Mouse (Mus musculus): ENCODE results near the gene Mindy1.

The Mindy1 gene

DNA sequence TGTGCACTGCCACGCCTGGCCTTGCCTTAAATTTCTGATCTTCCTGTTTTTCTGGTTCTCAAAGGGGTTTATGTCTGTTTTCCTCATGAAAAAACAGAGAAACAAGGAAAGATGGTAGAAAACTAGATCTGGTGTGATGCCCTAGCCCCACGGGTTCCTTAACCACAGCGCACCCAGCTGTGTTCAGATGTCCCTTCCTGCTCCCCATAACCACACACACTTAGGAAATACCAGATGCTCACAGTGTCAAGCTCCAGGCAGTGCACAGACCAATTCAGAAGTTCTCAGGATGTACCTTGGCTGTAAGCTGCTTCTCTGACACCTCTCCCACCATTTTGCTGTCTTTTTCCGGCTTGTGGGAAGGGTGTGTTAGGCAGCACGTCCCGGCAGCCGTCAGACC, 13.2 kb downstream of the Mindy1 start:
- DNase-seq (ENCODE audit: low spot score in 2 of 2), result no peak

DNA sequence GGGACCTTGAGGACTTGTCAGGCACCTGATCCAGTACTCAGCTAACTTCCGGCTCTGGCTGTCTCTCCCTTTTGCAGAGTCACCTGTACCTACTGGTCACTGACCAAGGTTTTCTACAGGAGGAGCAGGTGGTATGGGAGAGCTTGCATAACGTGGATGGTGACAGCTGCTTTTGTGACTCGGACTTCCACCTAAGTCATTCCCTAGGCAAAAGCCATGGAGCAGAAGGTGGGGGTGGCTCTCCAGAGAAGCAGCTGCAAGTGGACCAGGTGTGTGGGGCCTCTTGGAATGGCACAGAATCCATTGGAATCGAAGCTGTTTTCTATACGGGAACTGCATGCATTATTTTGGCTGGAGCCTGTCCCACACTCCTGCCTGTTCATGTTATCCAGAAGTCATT, 13.6 kb downstream of the Mindy1 start:
- no peak for DNase-seq (ENCODE audit: low spot score in 2 of 2)

DNA sequence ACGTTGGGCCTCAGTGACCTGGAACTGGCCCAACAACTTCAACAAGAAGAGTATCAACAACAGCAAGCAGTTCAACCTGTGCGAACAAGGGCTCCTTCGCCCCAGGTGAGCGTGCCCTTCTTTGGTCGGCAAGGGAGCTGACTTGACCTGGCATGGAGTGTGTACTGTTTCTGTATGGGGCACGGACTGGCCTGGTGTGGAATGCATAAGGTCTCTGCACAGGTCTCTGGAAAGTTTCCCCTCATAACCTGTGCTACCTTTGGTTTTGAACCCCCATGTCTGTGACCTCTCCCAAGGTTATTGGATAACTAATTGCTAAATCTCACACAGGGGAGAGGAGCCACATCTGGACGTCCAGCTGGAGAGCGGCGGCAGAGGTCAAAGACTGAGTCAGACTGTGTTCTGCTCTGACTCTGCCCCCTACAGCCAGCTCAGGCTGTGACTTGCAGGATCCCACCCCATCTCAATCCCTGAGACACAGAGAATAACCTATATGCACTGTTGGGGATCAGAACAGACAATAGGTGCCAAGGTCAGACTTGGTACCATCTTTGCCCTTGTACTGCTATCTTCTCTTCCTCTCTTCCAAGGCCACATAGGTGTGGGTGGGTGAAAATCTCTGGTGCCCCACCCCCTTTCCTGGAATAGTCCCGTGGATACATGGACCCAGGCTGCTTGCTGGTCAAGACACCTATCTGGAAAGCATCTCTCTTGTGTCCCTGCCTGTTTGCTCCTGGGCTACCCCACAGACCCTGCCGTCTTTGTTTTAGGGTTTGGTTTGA, 14.4 kb downstream of the Mindy1 start:
- no peak for DNase-seq (ENCODE audit: low spot score in 2 of 2)

DNA sequence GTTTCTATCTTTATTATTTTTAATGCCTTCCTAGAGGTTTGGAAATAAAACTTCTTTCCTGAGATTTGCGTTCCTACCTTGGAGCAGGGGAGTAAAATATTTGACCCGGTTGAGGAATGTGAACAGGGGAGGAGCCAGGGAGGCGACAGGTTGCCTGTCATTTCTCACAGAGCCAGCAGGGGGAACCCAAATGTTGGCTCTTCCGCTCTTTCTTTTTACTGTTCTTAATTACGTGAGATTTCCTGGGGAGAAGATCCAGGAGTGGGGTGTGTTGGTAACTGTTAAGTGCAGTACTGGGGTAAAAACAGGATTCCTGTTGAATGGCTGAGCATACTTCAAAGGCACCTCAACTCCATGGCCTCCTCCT, 14.9 kb downstream of the Mindy1 start:
- DNase-seq (ENCODE audit: low spot score in 2 of 2), result no peak

DNA sequence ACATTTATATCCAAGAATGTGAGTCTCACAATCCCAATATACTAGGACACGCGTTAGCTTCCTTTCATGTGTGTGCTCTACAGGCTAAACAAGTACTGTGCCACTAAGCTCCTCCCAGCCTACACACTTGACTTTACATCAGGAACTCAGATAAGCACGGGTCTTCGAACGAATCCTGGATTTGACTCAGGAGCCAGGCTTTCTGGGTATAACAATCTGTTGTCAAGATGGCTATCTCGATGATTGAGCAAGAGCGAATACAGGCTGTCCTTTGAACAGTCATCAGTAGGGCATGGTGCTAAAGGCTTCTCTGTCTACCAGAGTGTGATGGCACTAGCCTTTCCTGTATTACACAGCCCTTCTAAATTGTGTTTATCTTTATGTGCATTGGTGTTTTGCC, 16.9 kb downstream of the Mindy1 start:
- DNase-seq (ENCODE audit: low spot score in 2 of 2), result no peak

DNA sequence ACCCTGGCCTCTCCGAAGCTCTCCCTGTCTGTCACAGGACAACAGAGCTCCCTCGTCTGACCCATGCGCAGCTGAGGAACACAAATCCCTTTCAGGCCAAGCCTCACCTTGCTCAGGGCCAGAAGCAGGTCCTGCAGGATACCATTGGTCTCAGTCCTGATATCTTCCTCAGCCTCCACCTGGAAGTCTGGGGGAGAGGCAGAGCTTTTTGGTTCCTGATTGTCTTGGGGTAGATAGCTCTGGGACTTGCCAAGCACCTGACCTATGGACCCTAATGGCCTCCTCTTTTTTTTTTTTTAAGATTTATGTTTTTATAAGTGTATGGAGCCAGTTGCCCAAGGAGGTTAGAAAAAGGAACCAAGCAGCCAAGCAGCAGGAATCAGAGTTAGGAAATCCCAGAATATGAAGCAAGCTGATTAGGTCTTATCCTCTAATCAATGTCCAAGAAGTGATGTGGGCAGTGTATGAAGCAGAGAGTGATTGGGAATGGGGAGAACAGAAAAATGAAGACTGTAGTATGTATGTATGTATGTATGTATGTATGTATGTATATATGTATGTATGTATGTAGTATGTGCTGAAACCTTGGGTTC, 20.2 kb downstream of the Mindy1 start:
- no peak for DNase-seq (ENCODE audit: low spot score in 2 of 2)

DNA sequence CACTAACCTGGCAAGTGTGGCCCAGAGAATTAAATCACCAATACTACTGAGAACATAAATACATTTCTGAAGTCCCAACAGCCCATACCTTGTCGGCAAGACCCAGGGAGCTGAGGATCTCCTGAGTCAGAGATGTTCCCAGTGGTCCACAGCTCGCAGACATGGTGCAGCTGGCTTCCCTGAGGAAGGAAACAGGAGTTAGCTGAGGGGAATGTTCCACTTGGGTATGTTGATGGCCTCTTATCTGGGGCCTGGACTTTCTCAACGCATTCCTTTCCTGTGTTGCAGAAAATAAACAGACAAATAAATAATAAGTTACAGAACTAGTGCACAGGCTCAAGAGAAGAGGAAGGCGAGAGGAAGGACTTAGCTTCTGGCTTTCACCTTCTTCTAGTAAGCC, 25.1 kb downstream of the Mindy1 start:
- no peak for DNase-seq (ENCODE audit: low spot score in 2 of 2)

DNA sequence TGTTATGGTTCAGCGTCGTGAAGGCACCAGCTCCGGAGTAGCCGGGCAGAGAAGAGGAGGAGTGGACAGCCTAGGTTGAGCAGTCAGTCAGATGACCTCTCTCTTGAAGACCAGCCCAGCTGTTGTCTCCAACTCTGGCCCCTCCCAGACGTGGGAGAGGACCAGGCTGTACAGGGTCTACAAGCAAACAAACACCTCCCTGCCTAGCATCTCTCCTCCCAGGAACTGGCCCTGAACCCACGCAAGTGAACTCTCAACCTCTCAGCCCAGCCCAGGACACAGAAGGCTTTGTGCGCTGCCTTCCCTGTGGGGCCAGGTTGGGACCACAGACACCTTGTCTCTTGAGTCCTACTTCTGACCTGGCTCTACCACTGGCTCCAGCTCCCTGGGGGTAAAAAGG, 26.0 kb downstream of the Mindy1 start, which contains the start of gene Anxa9:
TSS of gene Anxa9 (minus strand) at position 77 of the 400 bp plus-strand sequence.
- no peak for DNase-seq (ENCODE audit: low spot score in 2 of 2)

DNA sequence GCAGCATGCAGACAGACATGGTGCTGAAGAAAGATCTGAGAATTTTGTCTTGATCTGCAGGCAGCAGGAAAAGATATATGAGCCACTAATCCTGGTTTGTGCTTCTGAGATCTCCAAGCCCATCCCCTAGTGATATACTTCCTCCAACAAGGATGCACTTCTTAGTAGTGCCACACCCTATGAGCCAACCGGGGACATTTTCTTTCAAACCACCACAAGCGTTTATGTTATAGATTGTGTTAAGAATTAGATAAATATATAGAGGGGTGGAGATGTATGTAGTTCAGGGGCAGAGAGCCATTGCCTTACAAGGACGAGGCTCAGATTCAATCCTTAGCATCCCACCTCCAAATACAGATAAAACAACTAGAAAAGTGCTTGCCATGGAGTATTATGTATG, 29.4 kb downstream of the Mindy1 start:
- DNase-seq (ENCODE audit: low spot score in 2 of 2), result no peak

DNA sequence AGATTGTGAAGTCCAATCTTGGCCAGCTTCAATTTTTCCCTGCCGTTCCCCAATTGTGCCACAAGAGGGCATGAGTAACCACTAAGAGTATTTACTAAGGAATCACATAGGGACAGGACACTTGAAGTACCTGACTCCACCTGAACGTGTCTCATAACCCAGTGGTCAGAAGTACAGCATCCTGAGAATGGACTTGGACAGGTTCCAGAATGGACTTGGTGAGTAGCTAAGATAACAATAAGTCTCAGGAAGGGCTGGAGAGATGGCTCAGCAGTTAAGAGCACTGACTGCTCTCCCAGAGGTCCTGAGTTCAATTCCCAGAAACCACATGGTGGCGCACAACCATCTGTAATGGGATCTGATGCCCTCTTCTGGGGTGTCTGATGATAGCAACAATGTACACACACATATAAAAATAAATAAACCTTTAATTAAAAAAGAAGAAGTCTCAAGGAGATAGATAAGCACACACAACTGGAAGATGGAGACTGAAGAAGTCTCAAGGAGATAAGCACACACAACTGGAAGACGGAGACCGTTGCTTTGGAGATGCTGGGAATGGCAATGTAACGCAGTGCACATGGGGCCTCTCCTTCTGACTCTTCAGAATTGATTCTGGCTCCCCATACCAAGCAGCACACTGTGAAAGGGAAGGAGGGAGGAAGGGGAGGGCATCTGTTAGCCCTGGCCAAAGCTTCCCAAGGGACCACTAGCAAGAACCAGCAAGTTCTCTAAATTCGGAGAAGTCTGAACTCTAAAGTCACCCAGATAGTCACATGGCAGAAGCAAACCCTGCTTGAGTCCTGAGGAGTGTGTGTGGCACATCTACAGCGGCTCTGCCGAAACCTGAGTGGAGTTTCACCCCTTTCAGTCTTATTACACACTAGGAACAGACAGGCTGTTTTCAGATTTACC, 30.1 kb downstream of the Mindy1 start:
- no peak for DNase-seq (ENCODE audit: low spot score in 2 of 2)

DNA sequence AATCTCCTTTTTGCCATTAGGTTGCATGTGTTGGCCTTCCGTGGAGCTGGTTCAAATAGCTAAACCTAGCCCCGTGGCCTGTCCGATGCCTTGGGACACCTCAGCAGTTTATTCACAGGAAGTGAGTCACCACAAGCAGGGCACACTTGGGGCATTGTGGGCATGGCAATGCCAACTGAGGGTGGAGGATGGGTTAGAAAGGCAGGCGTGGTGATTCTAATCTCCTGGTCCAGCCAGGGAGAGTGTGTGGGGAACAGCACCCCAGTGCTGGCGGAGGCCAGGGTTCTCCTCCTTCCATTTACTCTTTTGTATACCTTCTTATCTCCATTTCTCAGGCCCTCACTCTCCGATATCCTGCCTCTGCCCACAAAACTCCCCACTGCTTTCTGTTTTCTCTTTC, 31.5 kb downstream of the Mindy1 start:
- DNase-seq (ENCODE audit: low spot score in 2 of 2), result no peak

DNA sequence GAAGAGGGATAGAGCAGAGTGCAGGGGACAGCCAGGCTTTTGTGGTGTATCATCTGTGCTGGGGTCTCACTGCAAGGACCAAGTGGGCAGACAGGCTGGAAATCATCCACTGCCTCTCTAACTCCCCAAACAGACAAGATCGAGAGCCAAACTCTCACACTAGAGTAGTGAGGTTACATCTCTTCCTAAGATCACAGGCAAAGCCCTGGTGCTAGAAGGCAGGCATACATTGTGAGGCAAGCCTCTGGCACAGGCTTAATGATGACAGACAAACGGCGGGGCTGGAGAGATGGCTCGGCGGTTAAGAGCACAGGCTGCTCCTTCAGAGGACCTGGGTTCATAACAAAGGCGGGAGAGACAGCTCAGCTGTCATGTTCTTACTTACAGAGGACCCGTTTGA, 32.3 kb downstream of the Mindy1 start:
- DNase-seq (ENCODE audit: low spot score in 2 of 2), result no peak

DNA sequence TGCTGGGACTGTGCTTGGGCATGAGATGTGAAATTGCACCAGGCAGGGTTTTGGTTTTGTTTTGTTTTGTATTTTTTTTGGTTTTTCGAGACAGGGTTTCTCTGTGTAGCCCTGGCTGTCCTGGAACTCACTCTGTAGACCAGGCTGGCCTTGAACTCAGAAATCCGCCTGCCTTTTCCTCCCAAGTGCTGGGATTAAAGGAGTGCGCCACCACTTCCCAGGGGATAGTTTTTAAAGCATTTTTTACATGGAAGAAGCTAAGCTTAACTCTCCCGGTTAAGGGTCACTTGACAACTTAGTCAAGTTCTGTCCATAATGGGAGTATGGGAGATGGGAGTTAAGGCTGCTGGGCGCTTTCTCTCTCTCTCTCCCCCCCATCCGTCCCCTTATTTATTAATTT, 32.9 kb downstream of the Mindy1 start:
- no peak for DNase-seq (ENCODE audit: low spot score in 2 of 2)

DNA sequence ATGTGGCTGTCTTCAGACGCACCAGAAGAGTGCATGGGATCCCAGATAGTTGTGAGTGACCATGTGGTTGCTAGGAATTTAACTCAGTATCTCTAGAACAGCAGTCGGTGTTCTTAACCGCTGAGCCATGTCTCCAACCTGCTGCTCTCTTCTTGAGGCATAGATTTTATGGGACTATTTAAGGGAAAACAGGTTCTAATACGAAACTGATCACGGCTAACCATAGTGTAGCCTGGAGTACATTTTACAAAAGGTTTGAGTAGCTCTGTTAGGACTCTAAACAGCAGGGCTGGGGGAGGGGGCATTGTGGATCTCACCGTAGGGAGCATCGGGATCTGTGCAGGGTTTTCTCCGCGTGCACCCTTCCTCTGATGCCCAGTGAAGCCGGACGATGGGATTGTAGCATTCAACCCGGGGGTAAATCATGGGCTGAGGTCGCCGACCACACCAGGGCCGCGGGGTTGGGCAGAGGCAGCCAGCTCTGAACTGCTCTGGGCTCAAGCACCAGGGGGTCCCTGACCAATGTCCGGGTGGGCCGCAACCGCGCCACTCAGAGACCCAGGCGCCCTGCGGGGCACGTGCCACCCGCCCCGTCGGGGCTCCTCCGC, 33.4 kb downstream of the Mindy1 start, which contains the start of gene Cers2:
TSS of gene Cers2 (plus strand) at position 306 of the 608 bp plus-strand sequence.
- DNase-seq (ENCODE audit: low spot score in 2 of 2), result no peak

DNA sequence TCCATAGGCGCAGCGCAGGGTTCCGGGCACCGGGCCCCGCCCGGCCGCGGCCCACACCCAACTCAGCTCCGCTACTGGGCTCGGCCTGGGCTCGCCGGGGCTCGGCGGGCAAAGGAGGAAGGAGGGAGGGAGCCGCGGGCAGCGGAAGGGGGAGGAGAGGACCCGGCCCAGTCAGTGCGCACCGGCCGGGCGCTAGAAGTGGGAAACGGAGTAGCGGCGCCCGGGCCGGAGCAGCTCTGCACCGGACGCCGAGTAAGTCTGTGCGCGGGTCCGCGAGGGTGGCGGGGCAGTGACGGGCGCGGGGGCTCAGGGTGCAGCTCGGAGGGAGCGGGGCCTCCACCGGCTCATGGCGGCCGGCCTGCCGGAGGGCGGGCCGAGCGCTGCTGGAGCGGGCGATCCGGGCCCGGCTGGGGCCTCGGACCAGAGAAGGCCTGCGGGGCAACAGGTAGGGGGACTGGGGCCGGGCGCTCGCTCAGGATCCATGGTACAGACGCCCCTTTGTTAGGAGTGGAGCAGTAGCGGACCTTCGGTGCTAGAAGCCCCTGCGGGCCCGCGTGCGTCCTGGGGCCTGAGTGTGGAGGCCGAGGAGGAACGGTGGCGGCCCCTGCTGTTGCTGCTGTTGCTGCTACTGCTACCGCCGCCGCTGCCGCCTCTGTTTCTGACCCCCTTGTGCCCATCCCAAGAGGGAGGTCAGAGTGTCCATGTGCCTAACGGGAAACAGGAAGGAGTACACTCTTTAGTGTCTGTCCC, 34.1 kb downstream of the Mindy1 start:
- DNase-seq (ENCODE audit: low spot score in 2 of 2), result peak; percentile 90 to 92

DNA sequence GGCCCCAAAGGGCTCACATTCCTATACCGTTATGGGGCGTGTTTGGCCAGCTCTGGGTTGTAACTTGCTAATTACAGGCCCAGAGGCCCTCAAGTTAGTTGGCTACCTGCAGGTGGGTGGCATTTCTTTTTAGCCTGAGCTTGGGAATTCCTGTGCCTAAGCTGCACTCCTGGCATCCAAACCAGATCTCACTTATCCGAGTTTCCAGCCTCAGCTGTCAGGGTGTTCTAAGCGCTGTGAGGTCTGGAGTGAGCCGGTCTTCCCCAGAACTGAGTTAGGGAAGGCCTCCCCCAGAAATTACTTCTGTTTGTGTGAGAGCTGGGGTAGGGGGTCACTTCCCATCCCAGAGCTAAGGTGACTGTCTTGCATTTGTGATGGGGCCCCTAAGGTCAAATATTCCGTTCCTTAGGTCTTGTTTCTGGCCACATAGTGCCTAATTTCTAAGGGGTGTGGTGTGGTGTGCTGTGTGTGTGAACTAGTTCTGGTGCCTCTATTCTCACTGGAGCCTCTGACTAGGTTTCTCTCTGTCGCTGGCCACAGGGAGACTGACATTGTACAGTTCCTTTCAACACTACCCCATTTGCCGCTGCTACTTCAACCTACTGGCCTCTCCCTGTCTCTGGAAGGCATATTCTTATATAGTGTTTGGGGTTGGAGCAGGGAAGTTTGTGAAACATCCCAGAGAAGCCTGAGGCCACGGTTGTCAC, 34.9 kb downstream of the Mindy1 start:
- no peak for DNase-seq (ENCODE audit: low spot score in 2 of 2)

DNA sequence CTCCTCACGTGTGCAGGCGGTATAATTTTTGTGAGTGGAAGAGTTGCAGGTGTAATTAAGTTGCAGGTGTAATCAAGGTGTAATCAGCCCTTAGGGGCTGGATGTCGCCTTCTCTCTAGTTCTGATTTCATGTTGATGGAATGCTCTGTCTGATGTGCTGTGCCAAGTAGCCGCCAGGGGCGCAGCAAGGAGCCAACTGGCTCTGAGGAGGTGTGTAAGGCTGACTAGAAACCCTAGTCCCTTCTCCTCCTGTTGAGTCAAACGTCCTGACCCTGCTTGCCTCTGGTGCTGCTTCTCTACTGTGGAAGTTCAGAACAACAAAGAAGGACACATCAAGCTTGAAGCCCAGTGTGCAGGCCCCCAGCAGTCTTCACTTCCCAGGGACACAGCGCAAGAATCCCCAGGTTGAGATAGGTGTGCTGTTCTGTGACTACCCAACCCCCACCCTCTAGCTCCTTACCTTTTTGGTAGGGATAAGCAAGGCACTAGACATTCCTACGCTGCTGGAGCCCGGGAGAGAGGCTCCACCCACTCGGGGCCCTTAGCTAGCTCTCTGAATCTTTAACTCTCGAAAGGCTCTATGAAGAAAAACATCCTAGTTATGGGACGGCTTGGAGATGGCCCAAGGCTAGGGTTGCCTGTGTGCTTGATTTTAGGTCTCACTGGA, 36.4 kb downstream of the Mindy1 start:
- peak in 1 of 2 experiments; percentile 47 for DNase-seq (ENCODE audit: low spot score in 2 of 2)

DNA sequence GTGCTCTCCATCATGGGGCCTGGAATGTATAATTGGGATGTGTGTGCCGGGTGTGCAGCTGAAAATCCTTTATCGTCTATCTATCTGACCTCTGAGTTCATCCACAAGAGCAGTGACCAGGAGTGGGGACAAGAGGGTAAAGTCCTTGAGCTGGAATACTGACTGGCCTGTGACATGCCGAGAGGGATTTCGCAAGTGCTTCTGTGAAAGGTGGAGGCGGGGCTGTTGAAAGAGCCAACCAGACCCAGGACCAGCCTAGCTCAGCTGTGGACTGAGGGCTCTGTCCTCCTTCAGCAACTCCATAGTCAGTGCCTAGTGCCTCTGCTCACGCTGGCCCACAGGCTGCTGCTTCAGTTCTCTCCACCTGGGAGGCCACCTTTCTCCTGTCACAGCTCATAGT, 37.4 kb downstream of the Mindy1 start:
- DNase-seq (ENCODE audit: low spot score in 2 of 2), result no peak

DNA sequence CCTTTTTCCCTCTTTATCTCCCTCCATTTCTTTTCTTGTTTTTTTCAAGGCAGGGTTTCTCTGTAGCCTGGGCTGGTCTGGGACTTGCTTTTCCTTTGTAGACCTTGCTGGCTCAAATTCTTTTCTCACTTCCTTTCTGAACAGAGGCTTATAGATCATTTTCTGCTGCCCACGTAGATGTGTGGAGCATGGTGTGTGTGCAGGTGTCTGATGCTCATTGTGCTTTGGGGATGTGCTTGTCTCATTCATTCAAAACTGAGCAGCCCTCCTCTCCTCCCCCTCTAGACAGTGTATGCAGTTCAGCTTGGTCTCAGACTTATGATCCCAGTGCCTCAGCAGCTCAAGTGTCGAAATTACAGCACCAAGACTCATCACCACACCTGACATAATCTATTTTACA, 38.0 kb downstream of the Mindy1 start:
- no peak for DNase-seq (ENCODE audit: low spot score in 2 of 2)
